Mouse (Mus musculus): ENCODE measurements at regions not wholly inside any gene's neighbourhood (a gene's known extent, or its start where the extent isn't known, plus 50 kb on each side); places are given as distances from the start of the nearest gene placed in this dataset.

GRCm38 (mm10) chr14:37208256-37208655 is 73.2 kb upstream of the Ghitm start:
- no peak for DNase-seq (ENCODE audit: low spot score)

GRCm38 (mm10) chr14:37189795-37190194 is 54.7 kb upstream of the Ghitm start:
- DNase-seq (ENCODE audit: low spot score): peak; percentile 3
- H3K27me3 ChIP-seq (ENCODE audit: insufficient read depth, low read length): no peaks in the 10 kb centered on the region
- H3K27ac ChIP-seq: no peak overlapping the region
- no peaks in the 10 kb centered on the region for H3K36me3 ChIP-seq (ENCODE audit: insufficient read depth, low read length)
- 60% methylated on average over 5 of the region's 5 CpGs for WGBS
- no peak overlapping the region for H3K4me3 ChIP-seq (ENCODE audit: low read length)
- no peaks in the 10 kb centered on the region for H3K4me1 ChIP-seq (ENCODE audit: insufficient read depth, low read length)
- no peak overlapping the region for H3K9ac ChIP-seq (replicated peaks; ENCODE audit: low read length)
- no peak overlapping the region for H3K4me2 ChIP-seq (ENCODE audit: low read depth, low read length)
- H3K9me3 ChIP-seq (ENCODE audit: low read length): no peaks in the 10 kb centered on the region
- no peak for TF ChIP-seq CTCF (IDR thresholded peaks at IDR 0.05; ENCODE audit: low read depth)
- ATAC-seq: 0 out of 2 replicates have a peak, but pooled peaks have one; percentile 40

More at GRCm38 (mm10) chr14:37208256-37208655, 73.2 kb upstream of the Ghitm start:
- Histone ChIP-seq H3K4me2 (ENCODE audit: low read depth, low read length) (no peak overlapping the region), H3K9ac (replicated peaks; ENCODE audit: low read length) (no peak overlapping the region), H3K4me3 (ENCODE audit: low read length) (no peak overlapping the region), H3K27ac (no peak overlapping the region), H3K9me3 (ENCODE audit: low read length) (no peaks in the 10 kb centered on the region), H3K36me3 (ENCODE audit: insufficient read depth, low read length) (no peaks in the 10 kb centered on the region), H3K4me1 (ENCODE audit: insufficient read depth, low read length) (no peaks in the 10 kb centered on the region), H3K27me3 (ENCODE audit: insufficient read depth, low read length) (no peaks in the 10 kb centered on the region)
- no peak for ATAC-seq
- TF ChIP-seq CTCF (IDR thresholded peaks at IDR 0.05; ENCODE audit: low read depth): no peak

All from hindbrain, postnatal 0 days (tissue).